8 mouse cellular contexts compared by ENCODE assay signal in the genomic region with DNA sequence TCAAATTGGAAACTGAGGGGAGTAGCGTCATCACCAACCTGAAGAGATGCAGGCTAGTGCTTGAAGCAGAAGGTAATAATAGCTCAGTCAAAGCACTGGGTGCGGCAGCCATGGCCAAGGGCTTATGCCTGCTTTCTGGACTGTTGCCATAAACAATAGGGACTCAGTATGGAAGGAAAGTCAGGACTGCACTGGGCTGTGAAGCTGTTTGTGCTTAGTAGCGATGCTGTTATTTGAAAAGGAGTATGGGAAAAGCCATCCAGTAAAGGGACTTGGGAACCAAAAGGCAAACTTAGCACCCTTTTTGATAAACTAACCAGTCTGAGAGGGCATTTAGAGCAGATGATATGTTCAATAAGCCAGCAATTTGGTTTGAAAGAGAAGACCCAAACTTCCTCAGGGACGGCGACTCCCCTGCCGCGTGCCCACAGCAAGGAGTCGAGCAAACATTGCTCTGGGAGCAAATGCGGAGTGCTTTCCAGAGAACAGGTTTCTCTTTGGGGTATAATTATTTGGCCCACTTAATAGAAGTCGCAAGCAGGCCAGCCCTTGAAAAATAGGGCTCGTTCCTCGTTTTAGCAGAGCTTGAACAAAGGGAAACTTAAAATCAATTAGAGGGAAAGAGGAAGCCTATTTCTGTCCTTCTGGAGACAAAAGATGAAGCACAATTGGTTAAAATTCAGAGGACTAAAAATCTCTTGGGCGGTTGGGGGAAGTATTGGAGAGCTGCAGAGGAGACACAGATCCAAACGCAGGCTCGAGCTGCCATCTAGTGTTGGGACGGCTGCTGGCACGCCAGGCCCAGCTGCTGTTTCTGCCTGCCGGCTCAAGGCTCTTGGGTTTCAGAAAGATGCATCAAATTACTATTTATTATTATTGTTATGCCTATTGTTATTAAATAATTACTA.
A peak's percentile ranks its signal among the peaks of the same experiment; 100 is the strongest.
DNase-seq lines count a peak whose midpoint lies in the region; ATAC-seq lines count a peak whose summit lies in the region.

No protein-coding gene starts in this region.

- H3K4me2 ChIP-seq in intestine, embryonic 14.5 days (ENCODE audit: low read length): peak overlapping the region; percentile 36
- H3K4me2 ChIP-seq in midbrain, embryonic 11.5 days: no peak overlapping the region; the same call in 1 of the 2 replicates

- DNase-seq in heart, adult 18-20 months: peak; percentile 37 to 75
- no peak for DNase-seq in heart, adult 11 months
- DNase-seq in embryo, embryonic 10 days (ENCODE audit: low spot score): peak; percentile 92
- peak; percentile 75 for DNase-seq in gastrocnemius, postnatal 10 days
- DNase-seq in intestine, embryonic 14.5 days (ENCODE audit: low spot score): peak; percentile 86
- peak; percentile 83 to 86 for DNase-seq in left cerebral cortex, postnatal 10 days (ENCODE audit: extremely low spot score in 1 of 2, low spot score in 2 of 2)
- DNase-seq in midbrain, embryonic 11.5 days (ENCODE audit: low spot score, missing footprints): peak; percentile 97
- peak; percentile 37 to 70 for DNase-seq in spleen, postnatal 4 days (ENCODE audit: low spot score in 2 of 2)

- H3K27me3 ChIP-seq in intestine, embryonic 14.5 days (replicated peaks; ENCODE audit: control insufficient read depth, insufficient read depth, low read length): no peaks in the 10 kb centered on the region
- no peaks in the 10 kb centered on the region for H3K27me3 ChIP-seq in midbrain, embryonic 11.5 days (ENCODE audit: control insufficient read depth, insufficient read depth, low read length)

- no peak overlapping the region for H3K4me3 ChIP-seq in intestine, embryonic 14.5 days (ENCODE audit: low read depth, low read length)
- no peak overlapping the region for H3K4me3 ChIP-seq in midbrain, embryonic 11.5 days (ENCODE audit: low read depth, low read length)

- intact Hi-C loops in left cerebral cortex, postnatal 10 days (cut with DNase I): loop anchor here (10.0 kb wide), 1 partner anchor 304 kb away; no protein-coding TSS in a partner anchor

- no peak overlapping the region for H3K9ac ChIP-seq in intestine, embryonic 14.5 days (ENCODE audit: low read length)
- H3K9ac ChIP-seq in midbrain, embryonic 11.5 days (ENCODE audit: low read length): peak overlapping the region; percentile 57

- H3K36me3 ChIP-seq in intestine, embryonic 14.5 days (ENCODE audit: control insufficient read depth, insufficient read depth, low read length): no peaks in the 10 kb centered on the region
- H3K36me3 ChIP-seq in midbrain, embryonic 11.5 days (ENCODE audit: control insufficient read depth, insufficient read depth, low read length): no peaks in the 10 kb centered on the region

- no peaks in the 10 kb centered on the region for H3K9me3 ChIP-seq in intestine, embryonic 14.5 days (ENCODE audit: control insufficient read depth, low read length)
- no peaks in the 10 kb centered on the region for H3K9me3 ChIP-seq in midbrain, embryonic 11.5 days (ENCODE audit: control insufficient read depth, low read length)

- H3K4me1 ChIP-seq in intestine, embryonic 14.5 days (replicated peaks; ENCODE audit: control insufficient read depth, insufficient read depth, low read length): peaks cover 20% of the 10 kb centered on the region
- H3K4me1 ChIP-seq in midbrain, embryonic 11.5 days (ENCODE audit: control insufficient read depth, insufficient read depth, low read length): peaks cover 20% of the 10 kb centered on the region

- 23% methylated on average over 18 of the region's 18 CpGs for WGBS in intestine, embryonic 14.5 days
- WGBS in midbrain, embryonic 11.5 days: 14% methylated on average over 18 of the region's 18 CpGs

- no peak for ATAC-seq in intestine, embryonic 14.5 days (replicated peaks; ENCODE audit: low FRiP score, low TSS enrichment, low read depth)
- peak; percentile 88 for ATAC-seq in midbrain, embryonic 11.5 days (ENCODE audit: low FRiP score)

- H3K27ac ChIP-seq in intestine, embryonic 14.5 days (ENCODE audit: low read depth): no peak overlapping the region
- peak overlapping the region; percentile 35; the same call in 1 of the 2 replicates for H3K27ac ChIP-seq in midbrain, embryonic 11.5 days (ENCODE audit: low read depth, low read length)
